Mouse (Mus musculus) cortical plate, adult 2 months (tissue): Measurements from ENCODE around the gene Ocln.

Experiments used
- CTCF ChIP-seq: fragments of 200-500 bp; IDR thresholded peaks from 2 replicates; pipeline ENCODE4 v1.5.1; 2011; ENCODE audit warnings: mild to moderate bottlenecking, control low read depth, low read length; ENCODE audit not compliant: insufficient read depth; ENCODE audit errors: extremely low read depth
- POLR2A ChIP-seq: fragments of 200-500 bp; IDR thresholded peaks from 2 replicates; pipeline ENCODE4 v1.6.1; 2011; ENCODE audit warnings: mild to moderate bottlenecking, low read length, control low read depth; ENCODE audit not compliant: insufficient read depth; ENCODE audit errors: extremely low read depth

- no peak for TF ChIP-seq CTCF
- TF ChIP-seq POLR2A, result no peak
Measured at GRCm38 (mm10) chr13:100511860-100512364, 40.6 kb downstream of the Ocln start.
